Mouse (Mus musculus) cerebellum, adult 18-20 months (tissue): ENCODE measurements around the gene Gramd1c.

Experiments
- DNase-seq, 2 experiments: peaks; one replicate each; pipeline ENCODE4 v3.0.0; 2021

Gene Gramd1c

DNA sequence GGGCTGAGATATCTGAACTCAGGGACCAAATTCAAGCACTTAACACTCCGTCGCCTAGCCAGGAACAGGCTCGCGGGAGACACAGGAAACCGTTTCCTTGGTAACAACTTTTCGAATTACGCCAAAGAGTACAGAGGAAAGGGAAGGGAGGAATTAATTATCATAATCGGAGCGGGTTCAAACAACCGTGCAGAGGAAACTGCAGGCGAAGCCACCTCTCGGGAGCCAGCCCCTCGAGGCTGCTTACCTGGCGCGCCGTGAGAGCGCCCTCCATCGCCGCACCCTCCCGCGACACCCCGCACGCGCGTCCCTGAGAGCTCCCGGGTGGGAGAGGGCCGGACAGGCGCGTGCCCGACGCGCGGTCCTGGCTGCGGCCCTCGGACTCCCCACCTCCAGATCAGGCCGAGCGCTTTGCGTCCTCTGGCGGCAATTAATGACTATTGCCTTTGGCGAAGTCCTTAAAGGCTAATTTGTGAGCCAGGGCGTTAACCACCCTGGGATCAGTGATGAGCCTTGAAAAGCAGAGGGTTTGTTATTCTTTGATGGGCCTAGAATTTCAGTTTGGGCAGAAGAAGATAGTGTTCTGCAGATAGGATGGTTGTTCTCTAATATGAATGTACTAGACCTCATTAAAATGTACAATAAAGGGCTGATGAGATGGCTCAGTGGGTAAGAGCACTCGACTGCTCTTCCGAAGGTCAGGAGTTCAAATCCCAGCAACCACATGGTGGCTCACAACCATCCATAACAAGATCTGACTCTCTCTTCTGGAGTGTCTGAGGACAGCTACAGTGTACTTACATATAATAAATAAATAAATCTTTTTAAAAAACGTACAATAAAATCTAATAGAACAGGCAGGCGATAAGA, at the start of gene Gramd1c:
Gene Gramd1c, minus strand, starts transcription at position 321 of the 870 bp plus-strand sequence.
- DNase-seq: peak; percentile 61 to 64

DNA sequence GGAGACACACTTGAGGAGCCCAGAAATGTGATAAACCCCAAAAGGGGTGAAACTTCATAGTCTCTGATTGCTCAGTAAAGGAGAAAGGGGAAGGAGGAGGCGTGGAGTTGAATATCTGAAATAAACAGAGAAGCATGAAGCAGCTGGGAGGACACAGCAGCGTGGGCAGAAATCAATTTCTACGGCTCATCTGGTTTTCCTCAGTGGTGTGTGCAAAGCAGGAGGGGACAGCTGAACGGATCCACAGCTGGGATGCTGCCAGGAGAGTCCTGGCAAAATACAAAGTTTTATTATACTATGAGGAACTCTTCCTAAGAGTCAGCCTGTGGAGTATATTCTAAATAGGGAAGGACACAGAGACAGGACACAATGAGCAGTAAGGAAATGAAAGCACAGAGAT, 45.9 kb upstream of the Gramd1c start:
- no peak for DNase-seq

DNA sequence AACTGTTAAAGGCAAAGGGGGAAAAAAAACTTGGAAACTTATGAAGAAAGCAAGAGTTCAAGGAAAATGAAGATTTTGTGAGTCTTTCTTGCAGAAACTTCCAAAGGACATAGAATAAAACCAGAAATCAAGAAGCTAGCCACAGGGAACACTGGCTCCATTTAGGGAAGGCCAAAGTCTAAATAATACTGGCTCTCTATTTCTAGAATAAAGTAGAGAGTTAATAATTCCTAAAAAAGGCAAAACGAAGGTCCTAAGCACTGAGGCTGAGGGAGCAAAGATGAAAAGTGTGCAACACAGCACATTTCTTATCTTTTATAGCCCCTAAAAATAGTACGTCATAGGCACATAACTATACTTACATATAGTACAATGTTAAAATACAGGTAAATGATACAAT, 42.1 kb upstream of the Gramd1c start:
- DNase-seq: no peak

DNA sequence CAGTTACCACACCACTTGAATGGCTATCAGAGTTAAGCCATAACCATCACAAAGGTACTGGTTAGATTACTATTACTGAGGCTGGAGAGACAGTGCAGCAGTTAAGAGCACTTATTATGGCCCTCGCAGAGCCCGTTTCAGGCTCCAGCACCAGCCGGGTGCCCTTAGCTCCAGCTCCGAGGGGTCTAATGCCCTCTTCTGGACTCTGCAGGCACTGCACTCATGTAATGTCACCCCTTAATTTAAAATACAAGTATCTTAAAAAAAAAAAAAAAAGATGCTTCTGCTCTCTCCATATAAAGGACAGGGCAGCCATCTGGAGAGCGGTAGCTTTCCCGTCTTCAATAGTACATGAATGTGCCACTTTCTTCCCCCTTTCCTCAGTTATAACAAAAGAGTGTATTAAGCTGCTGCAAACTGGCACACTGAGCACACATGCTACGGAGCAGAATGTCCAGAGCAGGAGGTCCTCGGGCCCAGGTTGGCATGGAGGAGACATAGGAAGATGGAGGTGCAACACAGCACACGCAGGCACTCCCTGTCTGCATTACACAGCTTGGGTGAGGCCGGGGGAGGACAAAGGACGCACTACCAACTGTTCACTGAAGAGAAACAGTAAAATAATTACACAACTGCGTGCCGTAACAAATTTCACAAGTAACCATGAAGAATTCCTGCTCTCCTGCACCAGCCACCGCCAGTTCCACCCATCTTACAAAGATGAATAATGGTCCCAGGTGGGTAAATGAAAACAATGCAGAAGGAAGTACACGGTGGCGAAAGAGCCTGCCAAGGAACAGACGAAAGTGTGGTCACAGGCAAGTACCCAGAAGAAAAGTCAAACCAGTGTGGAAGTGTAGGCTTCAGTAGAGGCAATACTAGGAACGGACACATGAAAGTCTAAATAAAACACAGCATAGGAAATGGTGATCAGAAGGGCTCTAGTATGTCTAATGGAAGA, 40.9 kb upstream of the Gramd1c start:
- DNase-seq: no peak

DNA sequence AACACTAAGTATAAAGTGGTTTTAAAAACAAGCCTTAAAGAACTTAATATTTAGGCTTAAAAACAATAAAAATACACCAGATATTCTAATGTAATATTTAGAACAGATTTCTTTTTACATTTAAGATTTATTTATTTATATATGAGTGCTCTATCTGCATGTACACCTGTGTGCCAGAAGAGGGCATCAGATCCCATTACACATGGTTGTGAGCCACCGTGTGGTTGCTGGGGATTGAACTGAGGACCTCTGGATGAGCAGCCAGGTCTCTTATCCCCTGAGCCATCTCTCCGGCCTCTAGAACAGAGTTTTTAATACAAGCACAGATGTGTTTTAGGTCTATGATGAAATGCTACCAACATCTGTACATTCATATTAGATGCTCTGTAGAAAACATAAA, 39.8 kb upstream of the Gramd1c start:
- no peak for DNase-seq

DNA sequence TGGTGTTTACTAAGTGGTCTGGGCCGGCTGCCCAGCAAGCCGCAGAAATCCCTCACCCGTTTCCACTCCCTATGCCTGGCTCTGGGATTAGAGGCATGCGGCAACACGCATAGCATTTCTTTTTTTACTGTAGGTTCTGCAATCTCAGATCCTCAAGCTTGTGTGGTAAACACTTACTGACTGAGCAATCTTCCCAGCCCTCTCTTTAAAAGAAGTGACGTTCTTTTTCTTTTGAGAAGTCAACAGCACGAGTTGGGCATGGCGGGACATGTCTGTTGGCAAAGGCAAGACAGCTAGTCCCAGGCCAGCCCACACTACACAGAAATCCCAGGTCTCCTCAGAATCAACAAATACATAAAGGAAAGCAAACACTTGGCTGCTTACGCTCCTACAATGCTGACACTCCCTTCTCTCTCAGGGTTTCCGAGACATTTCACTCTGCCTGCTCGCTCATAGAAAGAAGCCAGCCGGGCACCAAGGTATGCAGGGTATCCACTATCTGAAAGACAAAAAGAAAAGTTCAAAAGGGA, 38.1 kb upstream of the Gramd1c start:
- DNase-seq: no peak

DNA sequence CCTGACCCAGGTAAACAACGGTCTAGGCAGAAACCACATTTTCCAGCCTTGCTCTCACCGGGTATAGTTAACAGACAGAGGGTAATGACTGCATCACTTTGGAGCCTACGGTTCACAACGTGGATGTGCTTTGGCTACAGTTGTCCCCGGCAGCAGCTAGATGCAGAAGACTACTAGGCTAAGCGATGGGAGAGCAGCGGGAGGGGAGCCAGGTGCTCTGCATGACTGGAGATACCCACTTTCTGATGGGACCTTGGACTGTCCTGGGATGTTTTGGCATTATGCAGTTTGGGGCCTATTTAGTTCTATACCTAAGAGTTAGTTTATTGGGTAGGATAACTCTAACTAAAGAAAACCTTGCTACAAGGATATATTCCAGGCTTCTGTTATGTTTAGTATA, 36.2 kb upstream of the Gramd1c start:
- DNase-seq: no peak

DNA sequence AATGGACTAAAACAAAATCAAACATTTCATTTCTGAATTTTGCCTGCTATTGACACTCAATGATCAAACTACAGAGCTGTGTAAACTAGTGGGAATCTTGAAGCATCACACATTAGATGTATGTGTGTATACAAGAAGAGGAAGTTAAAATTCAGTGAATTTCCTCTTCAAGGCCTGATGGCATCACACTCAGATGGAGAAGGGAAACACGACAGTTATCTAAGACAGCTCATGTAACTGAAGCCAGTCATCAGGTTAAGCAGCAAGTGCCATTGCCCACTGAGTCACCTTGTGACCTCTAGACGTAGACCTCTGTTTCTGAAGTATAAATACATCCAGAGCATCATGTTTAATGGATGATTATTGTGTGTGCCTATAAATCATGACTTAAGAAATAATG, 24.5 kb upstream of the Gramd1c start:
- DNase-seq: no peak

DNA sequence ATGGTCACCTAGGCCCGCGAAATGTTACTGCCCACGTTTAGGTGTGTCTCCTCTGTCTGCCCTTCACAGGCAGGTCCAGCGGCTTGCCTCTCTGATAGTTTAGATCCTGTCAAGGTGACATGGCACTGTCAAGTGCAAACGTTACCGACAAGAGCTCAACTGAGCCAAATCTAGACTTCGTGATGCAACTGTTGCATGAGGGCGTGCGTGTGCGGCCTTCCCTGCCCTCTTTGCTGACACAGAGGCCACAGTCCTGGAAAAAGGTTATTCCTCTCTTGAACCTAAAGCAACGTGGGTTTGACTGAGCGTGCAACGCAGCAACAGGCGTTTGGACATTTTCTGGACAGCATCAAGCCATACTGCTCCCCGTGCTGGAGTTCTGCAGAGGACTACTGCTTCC, 1.8 kb downstream of the Gramd1c start:
- DNase-seq: no peak

DNA sequence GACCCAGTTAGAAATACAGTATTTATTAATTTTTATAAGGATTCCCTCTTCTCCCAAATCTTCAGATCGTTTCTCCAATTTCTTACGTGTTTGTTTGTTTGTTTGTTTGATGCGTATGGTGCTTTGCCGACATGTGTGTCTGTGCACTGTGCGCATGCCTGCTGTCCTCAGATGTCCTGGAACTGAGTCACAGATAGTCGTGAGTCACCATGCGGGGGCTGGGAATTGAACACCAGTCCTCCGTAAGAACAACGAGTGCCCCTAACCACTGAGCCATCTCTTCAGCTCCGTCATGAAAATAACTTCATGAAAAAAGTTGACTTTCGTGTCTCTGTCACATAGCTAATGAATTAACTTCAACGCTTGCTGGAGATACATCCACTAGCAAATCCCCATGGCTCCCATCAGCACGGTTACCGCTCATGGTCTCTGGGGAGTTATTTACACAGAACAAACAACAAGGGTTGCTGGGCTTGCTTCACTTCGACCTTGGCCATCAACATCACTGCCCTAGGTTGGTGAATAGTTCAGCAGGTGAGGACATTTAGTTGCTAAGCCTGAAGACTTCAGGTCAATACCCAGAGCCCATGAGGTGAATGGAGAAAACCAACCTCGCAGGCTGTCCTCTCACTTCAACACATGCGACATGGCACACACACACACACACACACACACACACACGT, 2.4 kb downstream of the Gramd1c start:
- DNase-seq: no peak

DNA sequence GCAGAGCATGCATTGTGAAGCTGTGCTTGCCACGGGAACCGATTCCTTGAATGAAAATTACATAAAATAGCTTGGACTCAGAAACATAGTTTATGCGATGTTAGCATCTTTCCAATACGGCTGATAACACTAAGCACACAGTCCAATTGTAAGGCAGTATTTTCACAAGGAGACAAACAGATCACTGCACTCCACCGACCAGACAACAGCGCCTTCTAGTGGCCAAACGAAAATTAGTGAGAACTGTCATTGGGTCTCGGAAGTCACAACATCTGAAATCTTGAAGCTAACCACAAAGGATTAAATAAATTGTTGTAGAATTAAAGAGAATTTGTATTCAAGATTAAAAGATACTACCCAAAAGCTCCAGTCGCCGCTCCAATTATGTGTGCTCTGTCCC, 4.4 kb downstream of the Gramd1c start:
- DNase-seq: peak; percentile 56 to 67

DNA sequence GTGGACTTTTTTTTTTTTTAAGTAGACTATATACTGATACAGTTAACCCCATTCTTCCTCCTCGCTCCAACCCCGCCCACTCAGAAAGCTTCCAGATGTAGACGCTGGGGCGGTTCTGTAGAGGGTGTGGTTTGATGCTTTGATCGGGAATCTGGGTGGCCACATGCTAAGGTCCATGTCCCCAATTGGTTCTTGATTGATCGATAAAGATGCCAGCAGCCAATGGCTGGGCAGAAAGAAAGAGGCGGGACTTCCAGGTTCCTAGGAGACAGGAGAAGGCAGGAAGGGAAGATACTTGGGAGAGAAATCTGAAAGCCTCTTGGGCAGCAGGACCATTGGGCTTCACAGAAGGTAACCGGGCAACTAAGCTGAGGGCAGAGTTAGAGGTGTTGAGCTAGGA, 7.4 kb downstream of the Gramd1c start:
- no peak for DNase-seq

DNA sequence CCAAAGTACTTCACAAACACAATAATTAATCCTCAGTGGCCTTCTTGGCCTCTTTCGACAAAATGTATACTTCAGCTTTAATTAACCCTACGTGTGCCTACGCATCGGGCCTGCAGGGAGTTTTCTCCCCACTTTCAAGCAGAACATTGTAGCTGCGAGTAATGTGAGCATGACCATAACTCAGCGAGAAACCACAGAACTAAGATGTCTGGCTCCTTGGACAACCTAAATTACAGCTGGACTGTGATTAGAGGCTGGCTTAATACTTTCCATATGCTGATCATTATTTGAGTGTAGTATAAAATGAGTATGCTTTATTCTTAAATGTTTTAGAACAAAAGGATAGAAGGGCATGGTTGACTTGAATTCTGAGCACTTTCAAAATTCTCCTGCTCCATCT, 9.9 kb downstream of the Gramd1c start:
- DNase-seq: no peak

DNA sequence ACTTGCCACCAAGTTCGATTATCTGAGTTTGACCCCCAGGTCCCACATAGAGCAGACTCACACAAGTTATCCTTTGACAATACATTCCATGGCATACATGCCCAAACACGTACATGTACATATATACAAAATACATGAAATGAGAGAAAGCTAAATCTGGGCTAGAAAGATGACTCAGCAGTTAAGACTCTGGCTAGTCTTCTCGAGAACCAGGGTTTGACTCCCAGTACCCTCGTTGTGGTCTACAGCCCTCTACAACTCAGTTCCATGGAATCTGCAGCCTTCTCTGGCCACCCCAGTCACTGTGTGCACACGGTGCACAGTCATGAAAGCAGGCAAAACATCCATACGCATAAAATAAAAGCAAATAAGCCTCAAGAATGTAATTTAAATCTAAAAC, 10.8 kb downstream of the Gramd1c start:
- no peak for DNase-seq

DNA sequence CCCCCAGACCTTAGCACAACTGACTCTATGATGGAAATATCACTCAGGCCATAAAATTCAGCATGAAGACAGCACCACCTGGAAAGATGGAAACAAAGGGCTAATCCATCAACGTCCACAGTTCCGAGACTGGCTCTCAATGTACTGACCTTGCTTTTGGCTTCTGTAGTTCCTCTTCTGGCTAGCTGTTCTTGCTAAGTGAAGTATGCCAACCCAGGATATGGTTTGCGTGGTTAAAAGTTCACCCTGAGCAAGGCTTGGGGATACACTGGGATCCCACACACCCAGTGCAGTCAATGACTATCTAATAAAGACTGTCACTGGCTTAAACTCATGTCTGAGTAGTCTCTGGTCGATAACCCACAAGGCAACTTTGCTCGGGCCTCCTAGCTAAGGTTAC, 13.0 kb downstream of the Gramd1c start:
- no peak for DNase-seq

DNA sequence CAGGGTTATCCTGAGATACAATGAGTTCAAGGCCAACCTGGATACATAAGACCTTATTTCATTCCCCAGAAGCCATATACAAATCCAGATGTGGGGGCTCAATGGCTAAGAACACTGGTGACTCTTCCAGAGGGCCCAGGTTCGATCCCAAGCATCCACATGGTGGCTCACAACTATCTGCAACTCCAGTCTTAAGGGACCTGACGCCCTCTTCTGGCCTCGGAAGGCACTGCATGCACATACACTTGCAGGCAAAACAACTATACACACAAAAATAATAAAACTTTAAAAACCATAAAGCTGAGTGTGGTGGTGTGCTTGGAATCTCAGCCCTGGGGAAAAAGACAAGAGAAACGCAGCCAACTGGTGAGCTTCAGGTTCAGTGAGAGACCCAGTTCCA, 24.0 kb downstream of the Gramd1c start:
- DNase-seq: no peak

DNA sequence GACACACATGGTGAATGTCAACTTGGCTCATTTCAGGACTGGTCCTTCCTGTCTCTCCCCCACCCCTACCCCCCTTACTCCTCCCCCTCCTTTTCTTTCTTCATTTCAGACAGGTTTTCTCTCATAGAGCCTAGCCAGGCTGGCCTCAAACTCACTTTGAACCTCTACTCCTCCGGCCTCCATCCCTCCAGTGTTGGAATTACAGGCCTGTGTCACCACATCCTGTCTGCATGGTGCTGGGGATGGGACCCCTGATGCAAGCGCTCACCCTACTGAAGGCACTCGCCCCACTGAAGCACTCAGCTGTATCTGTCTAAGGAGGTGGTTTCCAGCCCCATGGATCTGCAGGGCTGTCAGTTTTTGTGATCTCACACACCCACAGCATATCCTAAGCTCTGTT, 27.9 kb downstream of the Gramd1c start:
- no peak for DNase-seq

DNA sequence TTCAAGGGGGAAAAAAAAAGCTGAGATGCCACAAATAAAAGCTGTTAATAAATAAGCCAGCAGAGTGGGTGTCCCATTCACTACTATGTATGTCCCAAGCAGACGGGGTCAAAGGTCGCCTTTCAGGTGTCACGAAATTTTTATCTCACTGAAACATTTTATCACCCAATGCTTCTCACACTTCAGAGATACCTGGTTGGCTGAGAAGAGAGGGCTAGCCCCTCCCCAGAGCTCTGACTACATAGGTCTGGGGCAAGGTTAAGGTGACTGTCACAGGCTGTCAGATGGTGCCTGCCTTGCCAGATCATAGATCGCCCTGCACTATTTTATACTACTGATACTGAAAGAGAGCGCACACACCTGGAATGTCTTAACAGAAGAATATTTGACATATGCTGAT, 29.8 kb downstream of the Gramd1c start:
- DNase-seq: no peak

DNA sequence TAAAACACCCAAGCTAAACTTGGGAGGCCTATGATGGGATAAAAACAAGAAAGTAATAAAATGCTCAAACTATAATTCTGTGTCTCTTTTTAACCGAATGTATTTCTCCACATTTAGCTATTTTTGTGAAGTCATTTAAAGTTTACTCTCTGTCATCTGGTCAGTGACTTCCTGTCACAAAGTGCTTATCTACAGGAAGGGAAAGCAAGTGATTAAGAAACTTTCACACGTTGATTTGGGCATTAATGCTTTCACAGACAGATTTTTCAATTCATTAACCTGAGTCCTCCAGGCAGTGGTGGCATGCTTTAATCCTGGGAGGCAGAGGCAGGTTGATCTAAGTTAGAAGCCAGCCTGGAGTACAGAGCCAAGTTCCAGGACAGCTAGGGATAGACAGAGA, 33.9 kb downstream of the Gramd1c start:
- DNase-seq: no peak

DNA sequence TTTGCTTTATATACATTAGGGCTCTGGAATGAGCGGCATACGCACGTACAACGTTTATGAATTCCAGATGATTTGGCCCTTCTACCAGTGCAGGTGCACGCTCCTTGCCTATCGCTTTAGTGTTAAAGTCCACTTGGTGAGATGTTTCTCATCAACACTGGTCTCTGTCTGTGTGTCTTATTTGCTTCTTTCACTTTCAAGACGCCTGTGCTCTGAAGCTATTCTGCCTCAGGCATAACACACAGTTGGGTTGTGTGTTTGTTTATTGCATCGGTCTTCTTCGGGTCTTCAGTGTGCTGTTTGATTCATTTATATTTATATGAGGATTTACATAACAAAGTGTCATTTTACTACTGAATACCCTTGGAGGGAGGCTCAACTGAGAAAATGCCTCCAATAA, 36.3 kb downstream of the Gramd1c start:
- DNase-seq: no peak

DNA sequence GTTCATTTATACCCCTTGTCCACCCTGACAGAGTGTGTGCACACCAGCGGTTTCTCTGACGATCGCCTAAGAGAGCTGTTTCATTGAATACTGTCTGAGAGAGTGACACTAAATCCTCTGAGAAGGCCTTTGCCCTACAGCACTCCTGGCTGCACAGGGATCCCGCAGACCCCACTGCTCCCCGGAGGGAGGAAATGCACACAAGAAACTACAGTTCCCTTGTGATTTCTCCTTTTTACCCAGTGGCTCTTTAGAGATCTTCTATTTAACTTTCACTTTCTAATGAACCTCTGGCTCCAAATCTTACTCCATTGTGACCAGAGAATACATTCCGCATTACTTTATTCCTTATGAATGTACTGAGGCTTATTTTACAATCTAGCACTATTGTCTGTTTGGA, 36.9 kb downstream of the Gramd1c start:
- no peak for DNase-seq

DNA sequence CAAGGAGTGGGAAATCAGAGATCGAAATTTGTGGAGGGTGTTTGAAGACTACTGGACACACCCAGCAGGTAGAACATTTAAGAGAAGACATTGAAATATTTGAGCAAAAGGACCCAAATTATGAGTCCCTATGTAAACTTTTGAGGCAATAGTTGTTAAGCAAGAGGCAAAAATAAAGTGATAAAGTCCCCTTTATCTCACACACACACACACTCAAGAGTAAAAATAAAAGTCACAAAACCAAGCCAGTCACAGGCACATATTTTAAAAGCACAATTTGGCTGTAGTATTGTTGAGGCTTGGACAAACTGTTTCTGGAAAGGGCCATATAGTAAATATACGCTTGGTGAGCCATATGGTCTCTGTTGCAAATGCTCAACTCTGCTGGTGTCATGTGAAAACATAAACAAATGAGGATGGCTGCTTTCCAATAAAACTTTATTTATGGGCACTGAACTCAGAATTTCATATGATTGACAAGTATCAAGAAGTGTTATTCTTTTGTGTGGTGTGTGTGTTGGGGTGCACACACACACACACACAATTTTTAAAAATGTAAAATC, 44.1 kb downstream of the Gramd1c start:
- DNase-seq: no peak

DNA sequence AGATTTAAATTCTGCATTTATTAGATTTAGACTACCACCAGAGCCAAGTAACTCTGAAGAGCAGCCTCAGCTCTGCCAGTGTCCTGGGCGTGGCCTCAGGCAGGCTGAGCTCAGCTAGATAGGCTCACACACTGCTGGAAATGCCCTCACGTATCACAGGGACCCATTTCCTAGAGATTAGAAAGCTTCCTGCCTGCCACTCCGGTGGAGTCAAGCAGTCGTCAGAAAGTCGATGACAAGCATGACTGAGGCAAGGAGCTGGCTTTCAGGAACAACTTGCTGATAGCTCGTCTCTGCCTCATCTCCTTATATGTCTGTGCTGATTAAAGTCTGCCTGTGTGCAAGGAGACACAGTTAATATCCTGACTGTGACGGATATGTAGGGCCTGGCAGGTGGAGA, 44.8 kb downstream of the Gramd1c start:
- DNase-seq: no peak
